Mouse (Mus musculus): ENCODE measurements around the gene Ninj1.

The Ninj1 gene

GRCm38 (mm10) chr13:49196211-49196610 lies 8.9 kb downstream of the Ninj1 start:
- no peak for DNase-seq (ENCODE audit: low read depth, low spot score)

DNA sequence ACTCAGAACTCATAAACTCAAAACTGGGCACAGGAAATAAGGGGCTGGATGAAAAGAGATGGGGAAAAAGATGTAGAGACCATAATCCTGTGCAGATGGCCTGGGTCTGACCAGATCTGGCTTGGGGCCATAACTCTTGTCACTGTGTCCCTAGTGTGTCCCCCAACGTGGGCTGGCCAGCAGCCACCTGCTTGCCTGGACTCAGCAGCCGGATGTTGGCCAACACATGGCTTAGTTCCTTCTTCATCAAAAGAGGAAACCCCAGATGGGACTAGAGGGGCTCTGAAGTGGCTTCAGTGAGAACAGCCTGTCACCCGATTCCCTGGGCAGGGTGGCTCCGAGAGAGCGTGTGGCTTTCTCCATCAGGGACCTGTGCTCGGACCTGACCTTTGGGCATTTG lies 9.5 kb downstream of the Ninj1 start:
- no peak for DNase-seq (ENCODE audit: low read depth, low spot score)

DNA sequence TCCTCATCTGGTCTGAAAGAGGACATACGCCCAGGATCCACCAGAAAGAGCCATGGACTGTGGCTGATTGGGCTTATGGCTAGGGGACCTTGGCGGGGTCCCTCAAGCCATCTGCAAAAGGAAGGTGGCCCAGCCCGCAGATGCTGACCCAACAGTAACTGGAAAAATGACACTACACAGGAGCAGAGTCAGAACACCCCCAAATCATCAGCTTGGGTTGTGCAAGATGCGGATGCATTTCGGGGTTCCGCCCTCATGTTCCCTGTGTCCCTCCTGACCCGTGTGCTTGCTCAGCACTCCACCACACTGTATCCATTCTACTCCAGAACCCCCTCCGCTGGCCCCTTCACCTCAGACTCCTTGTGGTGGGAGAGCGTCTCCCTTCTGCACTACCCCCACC lies 11.4 kb downstream of the Ninj1 start:
- no peak for DNase-seq (ENCODE audit: low read depth, low spot score)

DNA sequence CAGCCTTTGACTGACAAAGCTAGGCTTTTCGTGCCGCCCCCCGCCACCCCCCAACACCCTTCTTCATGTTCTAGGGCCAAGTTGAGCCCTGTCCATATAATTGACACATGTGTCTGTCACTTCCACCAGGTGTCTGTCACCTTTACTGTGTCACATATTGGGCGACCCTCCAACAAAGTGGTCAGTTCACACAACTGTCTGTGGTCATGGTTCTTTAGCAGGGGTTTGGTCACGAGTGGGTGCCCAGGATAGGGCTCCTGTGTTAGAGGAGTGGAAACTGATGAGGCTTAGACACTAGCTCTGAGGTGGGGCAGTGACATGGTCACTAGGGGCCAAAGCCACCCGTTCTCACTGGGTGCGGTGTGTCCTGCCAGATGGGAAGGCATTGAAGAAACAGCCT lies 12.6 kb downstream of the Ninj1 start:
- DNase-seq (ENCODE audit: low read depth, low spot score): no peak

DNA sequence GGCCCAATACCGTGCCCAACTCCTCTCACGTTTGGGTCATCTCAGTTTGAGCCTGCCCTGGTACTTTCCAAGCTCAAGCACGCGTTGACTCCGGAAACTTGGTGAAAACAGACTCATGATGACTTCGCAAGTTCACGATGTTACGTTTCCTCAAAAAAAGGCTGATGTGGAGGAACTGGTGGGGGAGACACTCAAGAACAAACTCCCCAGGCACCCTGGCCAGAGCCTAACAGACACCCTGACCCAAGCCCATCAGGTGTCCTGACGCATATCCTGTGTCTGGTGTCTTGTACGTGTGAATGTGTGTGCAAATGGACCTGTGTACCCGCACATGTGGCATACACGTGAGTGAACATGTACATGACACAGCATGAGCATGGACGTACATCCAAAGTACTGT lies 13.4 kb downstream of the Ninj1 start:
- DNase-seq (ENCODE audit: low read depth, low spot score): no peak

GRCm38 (mm10) chr13:49202556-49202955 lies 15.3 kb downstream of the Ninj1 start:
- DNase-seq (ENCODE audit: low read depth, low spot score): no peak

DNA sequence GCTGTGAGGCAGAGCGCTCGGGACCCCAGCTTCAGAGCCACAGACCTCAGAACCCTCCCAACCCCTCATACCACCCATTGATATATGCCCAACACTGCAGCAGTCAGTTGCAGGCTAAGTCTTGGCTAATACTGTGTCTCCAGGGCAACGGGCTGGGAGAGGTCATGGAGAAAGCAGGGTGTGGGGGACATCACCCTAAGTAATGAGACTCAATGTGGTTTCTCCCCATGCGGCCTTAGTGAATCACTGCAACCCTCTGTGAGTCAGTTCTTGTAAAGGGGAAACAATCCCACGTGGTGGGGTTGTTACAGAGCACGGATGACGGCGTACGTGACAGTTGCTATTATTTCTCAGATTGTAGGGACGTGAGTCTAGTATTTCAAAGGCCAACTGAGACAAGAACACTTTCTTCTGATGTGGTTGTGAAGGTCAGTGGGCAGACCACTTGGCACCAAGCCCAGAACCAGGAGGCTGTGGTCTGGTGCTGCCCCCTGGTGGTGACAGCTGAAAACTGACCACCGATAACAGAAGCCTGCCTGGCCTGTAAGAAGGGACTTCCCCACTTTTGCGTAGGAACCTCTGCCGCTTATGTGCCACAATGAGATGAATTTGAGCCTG lies 18.2 kb downstream of the Ninj1 start:
- DNase-seq (ENCODE audit: low read depth, low spot score): peak; percentile 94

- no peak for DNase-seq (ENCODE audit: low read depth, low spot score)
These were observed 19.1 kb downstream of the Ninj1 start for GRCm38 (mm10) chr13:49206341-49206740.

DNA sequence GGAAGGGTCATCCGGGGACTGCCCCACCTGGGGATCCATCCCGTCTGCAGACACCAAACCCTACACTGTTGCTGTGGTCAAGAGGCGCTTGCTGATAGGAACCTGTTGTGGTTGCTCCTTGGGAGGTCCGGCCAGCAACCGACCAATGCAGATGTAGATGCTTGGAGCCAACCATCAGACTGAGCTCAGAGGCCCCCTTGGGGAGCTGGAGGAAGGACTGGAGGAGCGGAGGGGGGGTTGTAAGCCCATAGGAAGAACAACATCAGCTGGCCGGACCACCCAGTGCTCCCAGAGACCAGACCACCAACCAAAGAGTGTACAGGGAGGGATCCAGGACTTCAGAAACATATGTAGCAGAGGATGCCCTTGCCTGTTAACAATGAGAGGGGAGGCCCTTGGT lies 22.0 kb downstream of the Ninj1 start:
- DNase-seq (ENCODE audit: low read depth, low spot score): no peak

GRCm38 (mm10) chr13:49212711-49213500 lies 25.6 kb downstream of the Ninj1 start:
- DNase-seq (ENCODE audit: low read depth, low spot score): no peak

DNA sequence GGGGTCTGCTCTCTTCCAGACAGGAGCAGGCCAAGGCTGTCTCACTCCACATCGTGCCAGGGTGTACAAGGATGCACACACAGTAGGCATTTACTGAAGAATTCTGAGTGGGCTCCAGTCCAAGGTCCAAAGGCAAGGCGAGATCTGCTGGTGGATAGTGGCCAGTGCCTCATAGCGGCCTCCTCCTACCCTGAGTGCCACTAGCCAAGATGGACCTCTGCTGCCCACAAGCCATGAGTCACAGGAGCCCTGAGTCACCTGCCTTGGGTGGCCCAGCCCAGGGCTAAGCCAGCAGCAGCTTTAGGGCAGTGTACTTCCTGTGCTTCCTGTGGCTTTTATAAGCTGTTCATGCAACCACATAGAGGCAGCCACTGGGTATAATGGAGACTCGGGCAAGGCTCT lies 26.2 kb downstream of the Ninj1 start:
- DNase-seq (ENCODE audit: low read depth, low spot score): peak; percentile 95

DNA sequence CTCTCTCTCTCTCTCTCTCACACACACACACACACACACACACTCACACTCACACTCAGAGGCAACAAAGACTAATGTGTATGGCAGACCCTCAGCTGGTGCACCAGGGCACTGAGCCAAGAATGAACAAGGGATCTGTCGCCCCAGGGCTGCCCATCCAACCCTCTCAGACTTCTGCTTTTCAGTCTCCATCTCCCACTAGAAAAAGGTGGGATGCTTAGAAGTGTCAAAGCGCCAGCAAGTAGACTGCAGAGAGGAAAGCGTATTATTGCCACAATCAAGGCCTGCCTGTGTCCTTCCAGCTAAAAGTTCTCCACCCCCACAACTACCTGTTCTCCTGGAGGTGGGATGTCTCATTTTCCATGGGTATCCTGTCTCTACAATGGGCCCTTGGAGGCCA lies 27.2 kb downstream of the Ninj1 start:
- no peak for DNase-seq (ENCODE audit: low read depth, low spot score)

- no peak for DNase-seq (ENCODE audit: low read depth, low spot score)
These were observed 27.8 kb downstream of the Ninj1 start for GRCm38 (mm10) chr13:49215128-49215503.

GRCm38 (mm10) chr13:49215504-49216219 lies 28.4 kb downstream of the Ninj1 start, which contains the start of gene Card19:
Card19 (minus strand) TSS chr13:49216037.
- DNase-seq (ENCODE audit: low read depth, low spot score): peak; percentile 95

- DNase-seq (ENCODE audit: low read depth, low spot score): no peak
These were observed 28.9 kb downstream of the Ninj1 start for GRCm38 (mm10) chr13:49216220-49216552.

- DNase-seq (ENCODE audit: low read depth, low spot score): no peak
These were observed 29.7 kb downstream of the Ninj1 start for GRCm38 (mm10) chr13:49216808-49217561.

DNA sequence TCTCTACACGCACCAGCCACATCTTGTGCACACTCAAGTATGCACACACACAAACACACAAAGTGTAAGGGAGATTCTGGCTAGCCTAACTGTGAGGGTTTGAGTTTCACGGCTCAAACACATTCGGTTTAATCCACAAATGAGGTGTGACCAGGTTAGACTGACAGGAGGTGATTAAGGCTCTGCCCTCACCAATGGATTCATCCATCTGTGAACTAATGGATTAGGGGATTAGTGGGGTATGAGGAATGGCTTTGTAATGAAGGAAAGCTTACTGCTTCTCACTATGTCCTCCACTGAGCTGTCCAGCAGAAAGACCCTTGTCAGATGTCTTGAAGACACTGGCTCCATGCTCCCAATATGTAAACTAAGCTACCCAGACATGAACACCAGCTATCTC lies 31.4 kb downstream of the Ninj1 start:
- no peak for DNase-seq (ENCODE audit: low read depth, low spot score)

DNA sequence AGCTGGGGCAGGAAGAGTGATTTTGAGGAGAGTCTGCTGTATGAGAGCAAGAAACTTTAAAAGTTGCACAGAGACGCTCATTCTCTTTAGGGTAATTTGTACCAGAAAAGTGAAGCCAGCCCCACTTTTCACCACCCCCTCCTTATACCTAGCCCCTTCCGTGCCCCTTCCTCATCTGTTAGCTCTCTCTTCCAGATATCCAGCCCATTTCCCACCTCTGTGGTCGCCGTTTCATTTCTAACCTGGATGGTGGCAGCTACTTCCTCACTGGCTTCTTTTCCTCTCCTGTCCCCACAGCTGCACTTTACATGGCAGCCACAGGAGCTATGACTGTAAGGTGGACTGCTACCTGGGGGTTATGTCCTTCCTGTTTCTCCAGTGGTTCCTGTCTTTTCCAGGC lies 32.1 kb downstream of the Ninj1 start:
- no peak for DNase-seq (ENCODE audit: low read depth, low spot score)

DNA sequence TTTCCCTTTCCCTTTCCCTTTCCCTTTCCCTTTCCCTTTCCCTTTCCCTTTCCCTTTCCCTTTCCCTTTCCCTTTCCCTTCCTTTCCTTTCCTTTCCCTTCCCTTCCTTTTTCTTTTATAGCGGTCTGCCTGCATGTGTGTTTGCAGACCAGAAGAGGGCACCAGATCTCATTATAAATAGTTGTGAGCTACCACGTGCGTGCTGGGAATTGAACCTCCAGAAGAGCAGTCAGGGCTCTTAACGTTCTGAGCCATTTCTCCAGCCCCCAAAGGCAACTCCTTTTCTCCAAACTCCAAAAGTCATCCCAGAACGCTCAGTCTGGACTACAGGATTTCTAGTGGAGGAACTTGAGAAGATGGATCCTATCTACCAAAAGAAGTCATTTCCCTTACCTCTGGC lies 33.6 kb downstream of the Ninj1 start:
- no peak for DNase-seq (ENCODE audit: low read depth, low spot score)

DNA sequence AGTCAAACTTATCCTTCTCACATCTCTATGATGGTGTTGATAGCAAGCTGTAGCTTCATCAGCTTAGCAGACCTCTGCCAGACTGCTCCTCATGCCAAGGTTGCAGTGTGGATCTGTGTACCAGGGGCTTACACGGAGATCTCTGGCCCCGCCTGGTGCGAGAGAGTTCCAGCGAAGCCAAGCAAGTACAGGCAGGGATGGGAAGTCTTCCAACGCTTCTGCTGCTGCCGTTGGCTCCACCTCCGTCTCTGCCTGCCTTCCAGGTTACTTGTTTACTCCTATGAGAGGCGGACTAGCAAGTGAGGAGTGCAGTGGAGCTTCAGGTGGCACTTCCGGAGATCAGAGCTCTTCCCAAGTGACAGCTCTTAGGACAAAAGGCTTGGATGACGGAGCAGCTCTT lies 37.0 kb downstream of the Ninj1 start:
- DNase-seq (ENCODE audit: low read depth, low spot score): no peak

DNA sequence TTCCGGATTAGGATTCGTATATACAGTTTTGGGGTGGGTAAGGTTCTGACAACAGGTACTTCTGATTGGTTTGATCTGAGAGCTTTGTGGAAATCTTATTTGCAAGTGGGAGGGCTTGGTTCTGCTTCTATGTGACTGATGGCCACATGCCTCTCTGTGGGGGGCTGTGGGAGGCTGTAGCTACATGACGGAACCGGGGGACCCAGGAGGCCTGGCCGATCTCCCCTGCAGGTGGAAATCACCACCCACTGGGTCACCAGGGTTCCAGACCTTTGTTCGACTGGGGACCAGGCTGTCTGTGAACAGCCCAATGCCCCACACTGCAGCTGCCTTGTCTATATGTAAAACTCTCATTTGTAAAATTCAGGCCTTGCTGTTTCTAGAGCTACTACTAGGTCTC lies 37.4 kb downstream of the Ninj1 start:
- no peak for DNase-seq (ENCODE audit: low read depth, low spot score)

- DNase-seq (ENCODE audit: low read depth, low spot score): no peak
These were observed 37.9 kb downstream of the Ninj1 start for GRCm38 (mm10) chr13:49225159-49225558.

Measured in 3T3-L1 (cell line).